Mouse (Mus musculus) common myeloid progenitor, adult 5-6 weeks (primary cell): ENCODE results near the gene Il1rl2. TPM values are rescaled to one million over a fixed set of nuclear protein-coding genes. Genes with fewer than 3 reads are reported as not detected.
"Not testable (repeated sequence)": the region's sequence is repeated elsewhere in the genome, so short reads cannot be mapped to it uniquely, and the experiment has no call there.

ENCODE experiments used
- ATAC-seq: replicated peaks from 2 replicates; pipeline ENCODE4 v1.8.0; 2016; ENCODE audit warnings: low read depth, mild to moderate bottlenecking, moderate TSS enrichment, inconsistent platforms; ENCODE audit not compliant: poor library complexity, severe bottlenecking
- total RNA-seq: library from RNA; stranded (forward); fragments of 200-1000, 187-1606 nt; gene quantifications from 2 replicates; pipeline ENCODE4 v1.2.3, GENCODE M21; 2017

Gene Il1rl2
- total RNA-seq: 1.4 and 4.2 TPM in 2 replicates

- peak; percentile 55 for ATAC-seq
These were observed at the start of gene Il1rl2 for GRCm38 (mm10) chr1:40324457-40324856. Il1rl2 (plus strand) TSS chr1:40324610.

- ATAC-seq: no peak
These were observed 49.0 kb upstream of the Il1rl2 start for GRCm38 (mm10) chr1:40275285-40276013.

- no peak for ATAC-seq
These were observed 46.5 kb upstream of the Il1rl2 start for GRCm38 (mm10) chr1:40277944-40278343.

GRCm38 (mm10) chr1:40278720-40279119 lies 45.7 kb upstream of the Il1rl2 start:
- ATAC-seq: no peak

- ATAC-seq: no peak
These were observed 45.1 kb upstream of the Il1rl2 start for GRCm38 (mm10) chr1:40279182-40279743.

GRCm38 (mm10) chr1:40281950-40282349 lies 42.5 kb upstream of the Il1rl2 start:
- ATAC-seq: no peak

GRCm38 (mm10) chr1:40282394-40282793 lies 42.0 kb upstream of the Il1rl2 start:
- no peak for ATAC-seq

- 0 out of 2 replicates have a peak, but pooled peaks have one; percentile 29 for ATAC-seq
These were observed 40.4 kb upstream of the Il1rl2 start for GRCm38 (mm10) chr1:40283995-40284394.

GRCm38 (mm10) chr1:40290489-40291255 lies 33.7 kb upstream of the Il1rl2 start:
- peak; percentile 52 for ATAC-seq

- ATAC-seq: no peak
These were observed 32.2 kb upstream of the Il1rl2 start for GRCm38 (mm10) chr1:40292231-40292630.

GRCm38 (mm10) chr1:40293891-40294290 lies 30.5 kb upstream of the Il1rl2 start:
- ATAC-seq: no peak

GRCm38 (mm10) chr1:40294824-40295223 lies 29.6 kb upstream of the Il1rl2 start:
- ATAC-seq: peak; percentile 79

GRCm38 (mm10) chr1:40298053-40298452 lies 26.4 kb upstream of the Il1rl2 start:
- no peak for ATAC-seq

- ATAC-seq: no peak; the same call in 1 of the 2 replicates
These were observed 21.1 kb upstream of the Il1rl2 start for GRCm38 (mm10) chr1:40303179-40303866.

GRCm38 (mm10) chr1:40304321-40304720 lies 20.1 kb upstream of the Il1rl2 start:
- not testable (repeated sequence) for ATAC-seq

GRCm38 (mm10) chr1:40306111-40306510 lies 18.3 kb upstream of the Il1rl2 start:
- no peak for ATAC-seq

- ATAC-seq: no peak
These were observed 13.3 kb upstream of the Il1rl2 start for GRCm38 (mm10) chr1:40311123-40311522.

- no peak for ATAC-seq
These were observed 12.8 kb upstream of the Il1rl2 start for GRCm38 (mm10) chr1:40311625-40312024.

GRCm38 (mm10) chr1:40314016-40314415 lies 10.4 kb upstream of the Il1rl2 start:
- no peak for ATAC-seq

GRCm38 (mm10) chr1:40317657-40318056 lies 6.8 kb upstream of the Il1rl2 start:
- no peak for ATAC-seq
